Mouse (Mus musculus) thymus, adult 18-20 months (tissue): ENCODE measurements around the gene Tlr6.
A peak's percentile ranks its signal among the peaks of the same experiment; 100 is the strongest.

Experiments
- DNase-seq, 2 experiments: peaks; one replicate each; pipeline ENCODE4 v3.0.0; 2022; ENCODE audit warnings: mixed read lengths in 2 of 2

Tlr6 gene

DNA sequence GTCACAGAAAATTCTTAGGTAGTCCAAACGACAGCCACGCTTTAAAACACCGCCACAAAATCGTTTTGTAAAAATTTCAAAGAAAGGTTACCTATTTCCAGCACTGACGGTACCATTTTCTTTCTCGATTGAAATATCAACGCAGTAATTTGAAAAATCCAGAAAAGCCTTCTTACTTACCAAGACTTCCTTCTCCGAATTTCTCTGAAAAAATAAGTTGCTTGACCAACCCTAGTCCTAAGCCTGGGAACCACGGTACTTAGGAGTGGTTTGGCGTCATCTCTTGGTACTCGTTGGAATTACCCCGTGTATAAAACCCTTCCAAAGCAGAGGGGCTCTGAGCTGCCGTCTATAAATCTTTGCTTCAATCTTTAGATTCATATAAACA lies at the start of gene Tlr6:
Gene Tlr6, minus strand, starts transcription at position 255 of the 388 bp plus-strand sequence.
- DNase-seq, result peak in 1 of 2 experiments; percentile 32

DNA sequence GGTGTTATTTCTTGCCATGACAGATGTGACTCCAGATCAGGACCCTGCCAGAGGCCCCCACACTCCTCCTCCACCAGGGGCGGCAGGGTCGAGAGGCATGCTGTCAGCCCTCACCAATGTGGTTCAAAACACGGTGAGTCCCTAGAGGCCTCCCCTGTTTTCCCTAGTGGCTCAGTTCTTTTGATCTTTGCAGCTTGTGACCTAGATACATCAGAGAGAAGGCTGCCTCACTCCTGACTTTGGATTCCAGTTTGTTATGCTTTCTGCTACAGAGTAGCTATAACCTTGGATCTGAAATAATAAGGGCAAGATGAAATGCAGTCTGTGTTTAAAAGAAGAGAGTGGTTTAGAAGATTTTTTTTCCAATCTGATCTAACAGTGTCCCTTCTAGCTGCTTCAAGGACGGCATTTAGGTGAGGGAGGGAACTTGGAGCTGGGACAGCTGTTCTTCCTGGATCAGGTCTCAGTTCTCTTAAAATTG lies 46.2 kb upstream of the Tlr6 start:
- DNase-seq, result peak in 1 of 2 experiments; percentile 27

DNA sequence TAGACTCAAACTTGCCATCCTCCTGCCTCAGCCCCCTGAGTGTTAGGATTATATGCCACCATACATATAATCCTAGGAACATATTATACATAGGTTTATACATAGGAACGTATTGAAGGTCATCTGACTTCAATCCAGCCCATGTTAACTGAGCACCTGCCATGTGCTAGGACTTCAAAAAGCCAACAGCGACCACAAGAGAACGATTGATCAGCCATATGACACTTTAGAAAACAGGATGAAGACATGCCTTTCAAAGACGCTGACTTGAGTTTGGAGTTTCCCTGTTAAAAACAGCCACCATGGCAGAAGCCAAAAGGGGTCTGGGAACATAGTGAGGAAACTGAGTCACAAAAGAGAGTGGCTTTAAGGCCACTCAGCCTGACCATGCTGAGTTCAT lies 45.4 kb upstream of the Tlr6 start:
- no peak for DNase-seq

DNA sequence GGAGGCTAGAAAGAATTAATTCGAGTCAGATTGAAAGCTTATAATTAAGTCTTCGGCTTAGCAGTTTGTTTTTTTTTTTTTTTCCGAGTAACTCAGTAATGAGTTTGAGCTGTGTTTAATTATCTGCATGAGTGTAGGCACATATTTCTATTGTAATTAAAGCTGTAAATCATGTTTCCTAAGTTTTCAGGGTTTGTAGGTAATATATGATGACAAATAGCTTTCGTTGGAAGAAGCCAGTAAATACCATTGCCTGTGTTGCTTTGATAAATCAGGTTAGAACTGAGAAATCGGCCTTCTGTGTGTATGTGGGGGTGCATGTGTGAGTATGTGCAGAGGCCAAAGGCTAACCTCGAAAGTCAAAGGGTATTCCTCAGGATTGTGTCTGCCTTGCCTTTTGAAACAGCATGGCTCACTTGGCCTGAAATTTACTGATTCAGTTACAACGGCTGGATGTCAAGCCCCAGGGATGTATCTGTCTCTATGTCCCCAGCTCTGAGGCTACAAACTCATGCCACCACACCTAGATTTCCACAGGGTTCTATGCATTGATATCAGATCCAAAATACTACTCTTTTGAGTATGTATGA lies 44.1 kb upstream of the Tlr6 start:
- no peak for DNase-seq

DNA sequence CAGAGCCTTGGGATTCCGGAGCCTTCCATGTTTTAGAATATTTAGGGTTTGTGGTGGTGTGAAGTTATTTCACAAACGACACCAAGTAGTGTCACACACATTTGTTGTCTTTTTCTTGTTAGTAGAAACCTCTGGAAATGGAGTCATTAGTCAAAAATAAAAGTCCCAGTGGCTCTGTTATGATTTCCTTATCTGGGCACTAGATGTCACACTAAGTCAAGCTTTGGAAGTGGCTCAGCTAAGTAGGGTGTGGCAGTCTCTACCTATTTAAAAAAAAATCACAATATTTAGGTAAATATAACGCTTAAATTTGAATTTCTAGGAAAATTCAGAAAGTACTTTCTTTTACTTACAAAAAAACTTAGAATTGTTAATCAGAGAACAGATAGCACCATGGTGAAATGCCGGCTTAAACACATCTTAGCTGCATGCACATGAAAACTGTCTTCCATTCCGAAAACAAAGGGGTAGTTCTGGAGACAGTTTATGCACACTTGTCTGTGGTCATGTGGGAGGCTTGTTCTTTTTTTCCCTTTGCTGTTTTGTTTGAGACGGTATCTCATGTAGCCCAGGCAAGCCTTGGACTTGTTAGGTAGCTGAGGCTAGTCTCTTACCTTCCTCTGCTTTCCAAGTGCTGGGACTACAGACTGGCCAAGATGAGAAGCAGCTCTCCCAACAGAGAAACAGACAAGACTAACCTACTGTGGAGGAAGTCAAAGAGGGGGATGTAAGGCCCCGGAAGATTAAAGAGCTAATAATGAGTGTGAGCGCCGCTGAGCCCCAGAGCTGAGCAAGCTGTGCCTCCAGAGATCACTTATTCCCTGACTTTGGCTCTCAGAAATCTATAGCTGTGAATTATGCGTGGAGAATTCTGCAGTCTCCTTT lies 43.3 kb upstream of the Tlr6 start:
- DNase-seq, result no peak

DNA sequence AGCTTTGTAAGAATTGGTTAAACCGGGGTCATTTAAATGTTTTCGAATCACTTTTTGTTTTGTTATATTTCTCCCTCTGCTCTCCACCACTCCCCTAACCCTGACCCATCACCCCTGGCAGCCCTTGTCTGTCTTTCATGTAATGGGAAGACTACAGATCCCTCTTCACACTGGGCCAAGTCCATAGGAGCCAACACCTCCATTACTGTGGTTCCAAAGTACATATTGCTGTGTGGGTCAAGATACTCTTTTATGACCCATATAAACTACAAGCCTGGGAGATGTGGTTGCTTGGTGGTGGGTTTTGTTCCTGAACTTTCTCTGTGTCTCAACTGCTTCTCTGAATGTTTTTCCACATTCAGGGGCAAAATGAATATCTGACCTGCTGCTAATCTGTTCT lies 35.5 kb upstream of the Tlr6 start:
- DNase-seq, result no peak

DNA sequence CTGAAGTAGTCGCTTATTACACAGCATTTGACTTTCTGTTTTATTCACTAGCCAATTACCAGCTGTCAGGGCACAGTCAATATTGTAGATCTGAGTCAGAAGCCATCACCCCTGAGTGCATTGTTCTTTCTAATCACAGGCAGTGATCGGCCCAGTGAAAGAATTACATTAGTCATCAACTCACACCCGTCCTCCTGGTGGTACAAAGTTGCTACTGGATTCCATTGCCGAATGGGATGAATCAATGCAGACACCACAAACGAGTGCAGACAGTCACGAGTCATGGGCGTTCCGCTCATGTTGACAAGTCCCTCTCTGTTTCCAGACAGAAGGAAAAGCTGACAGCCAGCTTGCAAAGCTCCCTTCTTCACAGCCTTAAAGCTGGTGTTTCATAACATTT lies 32.6 kb upstream of the Tlr6 start:
- no peak for DNase-seq

DNA sequence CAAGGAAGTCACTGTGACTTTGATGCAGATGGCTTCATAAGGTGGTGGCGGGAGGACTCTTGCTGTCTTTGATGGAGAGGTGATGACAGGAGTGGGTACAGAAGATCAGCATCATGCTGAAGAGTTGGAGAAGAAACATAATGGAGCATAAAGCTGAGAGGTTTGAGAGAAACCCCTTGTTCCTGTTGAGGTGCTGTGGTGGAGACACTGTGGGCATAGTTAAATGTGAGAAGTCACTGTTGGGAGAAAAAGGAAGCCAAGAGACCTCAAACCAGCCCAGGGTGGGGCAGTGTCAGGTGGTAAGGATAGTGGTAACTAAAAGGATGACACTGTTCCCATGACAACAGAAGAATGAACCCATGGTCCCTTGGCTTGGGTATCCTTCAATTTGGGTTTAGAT lies 30.0 kb upstream of the Tlr6 start:
- DNase-seq, result no peak

DNA sequence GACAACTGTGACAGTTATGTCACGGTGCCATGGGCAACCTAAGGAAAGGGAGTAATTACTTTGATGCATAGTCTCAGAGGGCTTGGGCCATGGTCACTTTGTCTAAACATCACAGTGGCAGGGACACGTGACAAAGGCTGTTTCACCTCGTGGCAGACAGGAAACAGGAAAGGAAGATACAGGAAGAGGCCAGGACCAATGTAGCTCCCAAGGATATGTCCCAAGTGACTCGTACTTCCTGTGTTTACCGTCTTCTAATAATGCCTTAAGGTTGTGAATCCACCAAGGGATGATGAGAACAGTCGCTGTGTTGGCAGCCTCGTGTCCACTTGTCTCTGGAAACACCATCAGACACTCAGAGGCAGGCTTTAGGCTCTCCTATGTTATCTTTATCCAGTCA lies 26.1 kb upstream of the Tlr6 start:
- DNase-seq, result no peak

DNA sequence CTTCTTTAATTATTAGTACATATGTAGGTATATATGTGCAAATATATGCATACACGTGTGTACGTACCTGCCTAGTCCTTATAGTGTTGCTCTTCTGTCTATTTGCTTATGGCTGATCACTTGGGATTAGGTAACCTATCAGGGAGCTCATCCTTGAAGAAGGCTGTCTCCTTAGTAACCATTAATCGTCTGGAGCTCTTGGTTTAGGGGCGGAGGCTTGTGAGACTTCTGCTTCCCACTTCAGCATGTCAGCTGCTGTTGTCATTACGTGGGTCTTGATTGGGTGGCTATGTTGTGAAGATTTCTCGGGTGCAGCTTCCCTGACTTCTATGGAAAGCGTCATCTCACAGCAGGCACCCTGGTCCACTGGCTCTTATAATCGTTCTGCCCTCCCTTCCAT lies 17.2 kb upstream of the Tlr6 start:
- DNase-seq, result no peak

DNA sequence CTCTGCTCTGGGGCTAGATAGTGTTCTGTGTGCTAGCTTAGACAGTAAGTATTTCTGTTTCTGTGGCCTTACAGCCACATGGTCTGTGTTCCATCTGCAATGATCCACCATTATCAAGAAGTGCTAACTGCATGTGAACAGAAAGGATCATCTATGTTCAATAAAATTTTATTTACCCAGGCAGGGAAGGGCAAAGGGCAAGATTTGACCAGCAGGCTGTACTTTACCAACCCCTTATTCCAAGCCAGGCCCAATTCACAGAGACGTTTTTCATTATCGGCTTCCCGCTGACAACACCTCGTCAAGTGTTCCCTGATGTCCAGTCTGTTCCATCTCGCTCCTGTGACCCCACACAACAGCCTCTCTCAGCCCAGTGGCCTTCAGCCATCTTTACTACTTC lies 15.2 kb upstream of the Tlr6 start:
- DNase-seq, result no peak

DNA sequence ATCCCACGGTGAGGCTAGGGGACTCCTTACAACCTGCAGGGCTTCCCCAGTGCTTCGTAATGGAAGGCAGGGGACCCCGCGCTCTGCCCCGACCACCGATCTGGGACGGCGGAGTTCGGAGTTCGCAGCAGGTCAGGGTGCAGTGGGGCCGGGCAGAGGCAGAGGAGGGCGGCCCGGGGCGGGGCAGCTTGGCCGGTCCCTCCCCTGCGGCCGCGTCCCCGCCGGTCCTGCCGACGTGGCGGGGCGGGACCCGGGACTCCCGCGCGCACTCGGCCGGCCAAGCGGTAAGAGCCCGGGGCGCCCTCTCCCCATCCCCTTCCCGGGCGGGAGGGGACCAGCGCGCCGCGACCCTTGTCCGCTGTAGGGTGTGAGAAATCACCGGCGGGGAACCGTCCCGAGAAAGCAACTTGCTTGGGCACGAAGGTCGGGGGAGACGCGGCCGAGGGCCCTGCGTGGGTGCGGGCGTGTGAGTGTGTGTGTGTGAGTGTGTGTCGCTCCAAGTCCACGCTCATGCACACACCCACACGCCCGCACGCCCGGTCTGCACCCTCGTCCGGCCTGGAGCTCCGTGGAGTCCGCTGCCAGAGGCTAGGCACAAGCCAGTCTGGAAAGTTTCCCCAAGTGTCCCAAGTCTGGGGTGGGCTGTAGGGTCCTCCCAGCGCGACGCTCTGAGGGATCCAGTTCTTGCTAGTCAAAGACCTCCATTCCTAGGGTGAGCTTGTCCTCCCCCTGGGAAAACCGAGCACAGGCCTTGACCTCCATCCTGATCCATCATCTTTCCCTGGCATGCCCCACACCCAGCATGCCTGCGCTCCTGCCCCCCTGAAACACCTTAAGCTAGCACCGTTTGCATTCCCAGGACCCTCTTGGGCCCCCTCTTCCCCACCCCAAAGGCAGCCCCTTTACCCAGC lies 10.2 kb upstream of the Tlr6 start, which contains the start of gene Fam114a1:
Gene Fam114a1, plus strand, starts transcription at position 211 of the 911 bp plus-strand sequence.
- peak in 1 of 2 experiments; percentile 15 for DNase-seq

DNA sequence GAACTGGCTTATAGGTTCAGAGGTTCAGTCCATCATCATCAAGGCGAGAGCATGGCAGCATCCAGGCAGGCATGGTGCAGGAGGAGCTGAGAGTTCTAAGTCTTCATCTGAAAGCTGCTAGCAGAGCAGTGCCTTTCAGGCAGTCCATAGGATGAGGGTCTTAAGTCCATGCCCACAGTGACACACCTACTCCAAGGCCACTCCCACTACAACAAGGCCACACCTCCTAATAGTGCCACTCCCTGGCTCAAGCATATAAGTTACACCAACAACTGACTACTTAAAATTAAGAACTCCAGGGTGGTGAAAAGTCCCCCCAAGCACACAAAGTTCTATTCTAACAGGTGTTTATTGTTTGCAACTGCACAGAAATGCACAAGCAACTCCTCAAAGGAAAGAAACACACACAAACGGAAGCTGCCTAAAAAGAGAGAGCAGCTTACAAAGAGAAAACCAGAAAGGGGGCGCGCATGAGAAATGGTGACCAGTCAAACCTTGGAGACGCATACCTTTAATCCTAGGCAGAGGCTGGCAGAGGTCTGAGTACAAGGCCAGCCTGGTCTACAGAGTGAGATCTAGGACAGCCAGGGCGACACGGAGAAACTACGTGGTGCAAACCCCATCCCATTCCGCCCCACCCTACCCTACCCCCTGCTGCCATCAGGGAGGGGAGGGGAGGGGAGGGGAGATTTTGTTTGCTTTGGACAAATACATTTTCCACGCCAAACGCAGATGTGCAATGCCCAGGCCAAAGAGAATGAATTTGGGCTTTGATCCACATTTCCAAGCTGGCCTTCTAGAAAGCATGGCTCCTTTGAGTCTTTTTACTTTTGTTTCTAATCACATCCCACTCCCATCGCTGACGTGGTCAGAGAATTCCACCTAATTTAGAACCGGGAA lies 9.3 kb upstream of the Tlr6 start:
- DNase-seq, result peak in 1 of 2 experiments; percentile 20

DNA sequence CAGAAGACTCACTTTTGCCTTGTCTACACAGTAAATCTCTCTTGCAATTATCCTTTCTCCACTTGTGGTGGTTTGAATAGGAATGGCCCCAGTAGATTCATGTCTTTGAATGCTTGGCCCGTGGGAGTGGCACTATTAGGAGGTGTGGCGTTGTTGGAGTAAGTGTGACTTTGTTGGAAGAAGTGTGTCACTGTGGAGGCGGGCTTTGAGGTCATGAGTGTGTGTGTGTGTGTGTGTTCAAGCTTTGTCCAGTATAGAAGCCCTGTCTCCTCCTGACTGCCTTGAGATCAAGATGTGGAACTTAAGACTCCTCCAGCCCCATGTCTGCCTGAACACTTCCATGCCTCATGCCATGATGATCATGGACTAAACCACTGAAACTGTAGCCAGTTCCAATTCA lies 3.8 kb upstream of the Tlr6 start:
- DNase-seq, result no peak

DNA sequence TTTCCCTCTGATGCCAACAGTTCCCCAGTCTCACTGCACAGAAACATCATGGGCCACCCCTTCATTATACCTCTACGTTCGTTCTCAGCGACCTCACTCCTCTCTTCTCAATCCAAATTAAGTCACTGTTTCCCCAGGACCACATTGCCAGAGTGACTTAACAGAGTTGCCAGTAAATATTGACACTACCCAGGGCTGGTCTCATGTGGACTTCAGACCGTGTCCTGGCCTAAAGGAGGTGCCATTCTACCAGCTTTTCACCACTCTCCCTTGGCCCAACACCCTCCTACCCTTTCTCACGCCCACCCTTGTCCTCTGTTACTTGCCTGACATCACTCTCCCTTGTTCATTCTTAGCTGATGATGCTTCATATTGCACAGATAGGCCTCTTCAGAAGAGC lies 3.4 kb upstream of the Tlr6 start:
- no peak for DNase-seq

DNA sequence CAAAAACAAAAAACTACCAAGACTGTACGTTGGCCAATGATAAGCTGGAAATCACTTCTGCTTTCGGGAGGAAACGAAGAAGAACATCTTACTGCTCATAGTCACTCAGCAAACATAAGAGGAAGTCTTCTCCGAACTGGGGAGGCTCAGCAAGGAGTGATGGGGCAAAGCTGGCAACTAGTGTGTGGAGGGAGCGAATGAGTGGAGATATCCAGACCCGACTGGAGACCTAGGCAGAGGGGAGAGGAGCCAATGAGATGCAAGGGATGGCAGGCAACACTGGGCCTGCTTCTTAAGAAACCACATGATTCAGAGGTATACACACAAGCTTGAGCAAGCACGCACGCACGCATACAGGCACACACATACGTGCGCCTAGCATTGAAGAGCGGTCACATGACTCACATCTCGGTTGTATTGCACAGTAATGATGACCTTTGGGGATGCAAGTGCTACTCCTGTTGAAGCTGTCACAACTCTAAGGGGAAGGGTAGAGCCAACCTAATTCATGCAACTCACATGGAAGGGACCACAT lies 1.0 kb upstream of the Tlr6 start:
- peak in 1 of 2 experiments; percentile 11 for DNase-seq

DNA sequence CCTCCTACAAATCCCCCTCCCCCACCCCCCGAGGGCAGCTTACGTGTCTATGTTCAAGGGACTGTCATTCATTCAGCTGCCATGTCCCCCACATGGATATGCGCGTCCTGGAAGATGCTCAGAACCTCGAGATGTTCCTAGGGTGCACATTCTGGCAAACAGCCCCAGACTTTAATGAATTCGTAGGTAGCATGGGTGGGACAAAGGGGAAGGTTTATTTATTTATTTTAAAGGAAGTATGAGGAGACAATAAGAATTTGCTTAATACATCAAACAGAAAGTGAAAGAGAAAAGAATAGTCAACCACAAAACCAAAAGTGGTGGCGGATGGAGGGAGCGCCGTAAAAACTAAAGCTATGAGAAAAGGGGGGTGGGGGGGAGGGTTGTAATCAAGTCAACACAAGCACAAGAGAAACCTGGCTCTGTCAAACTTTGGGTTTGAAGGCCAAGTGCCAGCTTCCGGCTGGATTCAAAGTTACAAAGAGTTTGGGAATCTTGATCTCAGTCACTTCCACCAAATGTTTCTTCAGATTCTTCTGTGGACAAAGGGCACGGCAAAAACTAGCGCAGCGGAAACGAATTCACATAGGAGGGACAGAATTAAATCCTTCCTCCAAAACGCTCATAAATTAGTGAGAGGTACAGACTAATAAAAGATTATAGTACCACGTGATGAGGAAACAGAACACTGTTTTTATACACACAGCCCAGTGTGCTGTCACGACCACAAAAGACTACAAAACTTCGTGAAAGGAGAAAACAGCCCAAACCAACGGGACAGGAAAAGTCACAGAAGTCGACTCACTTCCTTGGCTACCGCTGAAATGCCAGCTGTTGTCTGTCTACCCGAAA lies 680 bp downstream of the Tlr6 start:
- DNase-seq, result peak in 1 of 2 experiments; percentile 14

DNA sequence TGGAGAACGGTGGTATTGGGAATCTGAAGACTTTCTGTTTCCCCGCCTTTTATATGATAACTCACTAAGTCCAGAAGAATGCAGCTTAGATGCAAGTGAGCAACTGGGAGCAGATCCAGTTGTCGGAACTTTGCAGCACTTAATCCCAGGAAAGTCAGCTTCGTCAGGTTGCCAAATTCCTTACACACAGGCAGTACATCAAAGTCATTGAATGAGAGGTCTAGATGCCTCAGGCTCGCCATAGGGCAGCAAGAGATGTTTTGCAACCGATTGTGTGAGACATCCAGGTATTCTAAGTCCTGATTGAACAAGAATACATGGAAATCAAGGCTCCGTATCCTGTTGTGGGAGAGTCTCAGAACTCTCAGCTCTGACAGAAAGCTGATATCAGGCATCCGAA lies 5.0 kb downstream of the Tlr6 start:
- DNase-seq, result no peak

DNA sequence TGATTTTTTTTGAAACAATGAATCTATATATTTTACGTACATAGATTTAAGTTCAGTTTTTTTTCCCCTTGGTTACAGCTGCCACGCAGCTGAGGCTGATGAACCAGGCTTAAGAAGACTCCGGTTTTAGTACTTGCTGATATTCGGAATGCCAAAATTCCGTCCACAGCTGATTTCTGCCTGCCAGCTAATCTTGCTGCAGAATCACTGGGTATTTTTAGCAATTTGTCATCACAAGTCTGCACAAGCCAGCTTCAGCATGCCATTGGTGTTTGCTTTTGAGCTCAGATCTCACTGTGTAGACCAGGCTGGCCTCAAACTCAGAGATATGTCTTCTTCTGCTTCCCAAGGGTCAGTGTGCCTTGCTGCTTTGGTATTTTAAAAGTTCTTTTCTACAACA lies 8.4 kb downstream of the Tlr6 start:
- no peak for DNase-seq

DNA sequence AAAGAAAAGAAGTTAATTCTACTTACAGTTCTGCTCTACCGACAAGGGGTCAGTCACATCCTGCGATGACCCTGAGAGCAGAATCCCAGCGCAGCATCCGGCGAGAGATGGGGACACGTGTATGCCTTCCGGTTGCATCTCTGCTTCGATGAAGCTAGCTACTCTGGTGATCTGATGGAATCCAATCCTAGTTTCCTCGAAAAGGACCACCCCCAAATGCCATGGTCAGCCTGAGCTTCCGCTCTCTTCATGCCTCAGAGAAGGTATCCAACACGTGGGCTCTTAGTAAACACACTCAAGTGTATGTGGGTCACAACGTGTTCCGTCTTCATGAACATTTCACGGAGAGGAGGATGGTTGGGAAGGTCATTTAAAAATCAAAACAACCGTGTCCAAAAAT lies 27.1 kb downstream of the Tlr6 start:
- DNase-seq, result no peak

DNA sequence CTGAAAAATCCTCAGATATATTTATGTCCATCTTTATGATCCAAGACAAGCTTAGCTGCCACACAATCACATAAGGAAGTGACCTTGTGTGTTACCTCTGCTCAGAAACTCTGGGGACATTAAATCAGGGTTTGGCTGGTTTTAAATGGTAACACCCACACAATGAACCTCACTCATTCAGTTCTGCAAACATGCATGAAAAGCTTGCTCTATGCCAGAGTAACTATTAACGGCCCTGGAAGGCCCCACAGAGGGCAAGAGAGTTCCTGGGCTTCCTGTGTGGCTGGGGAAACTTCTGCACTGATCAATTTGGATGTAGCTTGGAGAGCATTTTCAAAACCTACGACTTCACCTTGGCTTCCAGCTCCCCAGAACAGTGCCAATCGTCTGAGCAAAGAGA lies 27.7 kb downstream of the Tlr6 start:
- no peak for DNase-seq
